ENCODE assay signal across 7 mouse cellular contexts in genomic region chr13:46883381-46883780, GRCm38 (mm10). TPM values are rescaled to one million over a fixed set of nuclear protein-coding genes. Genes with fewer than 3 reads are reported as not detected.
A peak's percentile ranks its signal among the peaks of the same experiment; 100 is the strongest.
DNase-seq lines count a peak whose midpoint lies in the region; ATAC-seq lines count a peak whose summit lies in the region.

No protein-coding gene starts in this region.

- peaks cover 45% of the 10 kb centered on the region for H3K4me1 ChIP-seq in lung, embryonic 15.5 days
- H3K4me1 ChIP-seq in neural tube, embryonic 15.5 days, result peaks cover 10% of the 10 kb centered on the region

- intact Hi-C loops in heart, postnatal 36 days (cut with DNase I), result loop anchor here (5.0 kb wide), 1 partner anchor 46 kb away; no protein-coding TSS in a partner anchor

- no peak overlapping the region for H3K4me2 ChIP-seq in lung, embryonic 15.5 days
- no peak overlapping the region for H3K4me2 ChIP-seq in neural tube, embryonic 15.5 days

- H3K9me3 ChIP-seq in lung, embryonic 15.5 days, result no peaks in the 10 kb centered on the region
- no peaks in the 10 kb centered on the region for H3K9me3 ChIP-seq in neural tube, embryonic 15.5 days (replicated peaks)

- H3K9ac ChIP-seq in lung, embryonic 15.5 days, result no peak overlapping the region
- no peak overlapping the region for H3K9ac ChIP-seq in neural tube, embryonic 15.5 days (replicated peaks)

- DNase-seq in adrenal gland, postnatal 14 days, result peak; percentile 74
- peak; percentile 40 to 43 for DNase-seq in cerebellum, postnatal 36 days
- peak; percentile 74 to 78 for DNase-seq in heart, postnatal 36 days
- no peak for DNase-seq in frontal cortex, postnatal 25 days (ENCODE audit: low spot score in 2 of 2)
- DNase-seq in layer of hippocampus, adult 11-12 months (ENCODE audit: low spot score), result no peak

- no peaks in the 10 kb centered on the region for H3K27me3 ChIP-seq in lung, embryonic 15.5 days
- H3K27me3 ChIP-seq in neural tube, embryonic 15.5 days (replicated peaks), result no peaks in the 10 kb centered on the region

- peak overlapping the region; percentile 70 for H3K27ac ChIP-seq in lung, embryonic 15.5 days
- H3K27ac ChIP-seq in neural tube, embryonic 15.5 days (replicated peaks), result no peak overlapping the region

- 20% methylated on average over 10 of the region's 10 CpGs for WGBS in lung, embryonic 15.5 days
- WGBS in neural tube, embryonic 15.5 days, result 84% methylated on average over 10 of the region's 10 CpGs

- no peak overlapping the region for H3K4me3 ChIP-seq in lung, embryonic 15.5 days
- no peak overlapping the region for H3K4me3 ChIP-seq in neural tube, embryonic 15.5 days (replicated peaks)

- ATAC-seq in lung, embryonic 15.5 days (ENCODE audit: borderline replicate concordance, extremely low read depth, low FRiP score, low TSS enrichment), result no peak
- no peak for ATAC-seq in neural tube, embryonic 15.5 days (ENCODE audit: low FRiP score)

- no peaks in the 10 kb centered on the region for H3K36me3 ChIP-seq in lung, embryonic 15.5 days
- H3K36me3 ChIP-seq in neural tube, embryonic 15.5 days, result no peaks in the 10 kb centered on the region

RNA-seq across cellular contexts. Expression of gene Kif13a, which starts 46.3 kb away (rescaled TPM):
- total RNA-seq in adrenal gland, postnatal 14 days (2021), result 27.4 and 32.3 TPM in 2 replicates
- total RNA-seq in heart, postnatal 36 days (2021), result 100 to 1,000 TPM; 109 to 112 TPM
- polyA plus RNA-seq in lung, embryonic 15.5 days (2015; fragmentation: Nextera tagmentation; extraction: Ambion mirVana), result 30.6 and 32.5 TPM in 2 replicates
- 10.2 and 10.4 TPM in 2 replicates for polyA plus RNA-seq in neural tube, embryonic 15.5 days (2015; fragmentation: Nextera tagmentation; extraction: Ambion mirVana)

Comparison
In these comparisons a context has a peak if more than half of its experiments do, and no peak if none do; other contexts are left out.
1. DNase-seq: peak in adrenal gland, postnatal 14 days (single experiment), cerebellum, postnatal 36 days (2 of 2) and heart, postnatal 36 days (2 of 2); none in frontal cortex, postnatal 25 days (0 of 2) and layer of hippocampus, adult 11-12 months (single experiment).